Mouse (Mus musculus): ENCODE data around the gene Rhoc. TPM values are rescaled to one million over a fixed set of nuclear protein-coding genes. Genes with fewer than 3 reads are reported as not detected.
A peak's percentile ranks its signal among the peaks of the same experiment; 100 is the strongest.

Rhoc gene
- polyA plus RNA-seq, 1 experiment from 2014 or later, result 73.1 TPM

DNA sequence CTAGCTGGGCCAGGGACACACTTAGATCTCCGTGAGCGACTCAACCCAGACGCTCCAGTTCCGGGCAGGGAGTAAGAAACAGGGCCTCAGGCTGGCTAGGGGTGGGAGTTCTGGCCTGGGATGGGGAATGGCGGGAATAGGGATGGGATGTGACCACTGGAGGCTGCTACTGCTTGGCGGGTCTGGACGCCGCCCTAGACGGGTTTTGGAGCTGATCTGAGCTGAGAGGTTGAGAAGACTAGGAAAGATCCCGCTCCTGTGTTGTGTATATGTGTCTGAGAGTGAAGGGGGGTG is 1.1 kb downstream of the Rhoc start:
- Histone ChIP-seq H3K9me3 (no peaks in the 10 kb centered on the region), H3K27ac (0 out of 2 replicates have a peak overlapping the region, but pooled peaks have one; percentile 6), H3K36me3 (replicated peaks) (peaks cover 6% of the 10 kb centered on the region; the same call in 1 of the 2 replicates), H3K4me2 (peak overlapping the region; percentile 95), H3K4me3 (replicated peaks) (peak overlapping the region; percentile 62), H3K27me3 (peaks cover 30% of the 10 kb centered on the region), H3K4me1 (peaks cover 43% of the 10 kb centered on the region), H3K9ac (peak overlapping the region; percentile 73)
- WGBS, result 2% methylated on average over 10 of the region's 10 CpGs
- ATAC-seq (ENCODE audit: low FRiP score), result peak; percentile 34; the same call in 1 of the 2 replicates

DNA sequence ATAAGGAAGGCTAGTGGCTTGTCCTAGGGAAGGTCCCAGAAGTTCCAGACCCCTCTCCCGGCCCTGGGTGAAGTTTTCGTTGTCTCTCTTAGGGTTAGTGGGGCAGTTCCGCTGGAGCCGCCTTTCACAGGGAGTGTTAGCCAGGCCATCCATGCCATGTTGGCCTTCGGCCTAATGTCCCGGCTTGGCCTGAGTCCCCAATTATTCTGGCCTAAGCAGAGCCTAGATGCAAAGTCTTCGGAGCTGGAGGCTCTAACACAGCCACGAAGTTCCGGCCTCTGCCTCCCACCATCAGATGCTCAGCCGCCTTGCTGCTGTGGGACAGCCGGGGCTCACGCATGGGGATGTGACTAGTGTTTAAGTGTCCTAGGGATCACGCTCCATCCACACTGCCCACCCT is 1.6 kb downstream of the Rhoc start:
- ATAC-seq (ENCODE audit: low FRiP score), result no peak
- peaks cover 24% of the 10 kb centered on the region for H3K27me3 ChIP-seq
- H3K4me2 ChIP-seq, result peak overlapping the region; percentile 95
- no peak overlapping the region for H3K27ac ChIP-seq
- peaks cover 6% of the 10 kb centered on the region; the same call in 1 of the 2 replicates for H3K36me3 ChIP-seq (replicated peaks)
- peaks cover 49% of the 10 kb centered on the region for H3K4me1 ChIP-seq
- peak overlapping the region; percentile 62 for H3K4me3 ChIP-seq (replicated peaks)
- H3K9me3 ChIP-seq, result no peaks in the 10 kb centered on the region
- WGBS, result 36% methylated on average over 13 of the region's 13 CpGs
- peak overlapping the region; percentile 73 for H3K9ac ChIP-seq

GRCm38 (mm10) chr3:104790401-104790937 is 2.3 kb downstream of the Rhoc start:
- H3K9me3 ChIP-seq, result no peaks in the 10 kb centered on the region
- no peak for ATAC-seq (ENCODE audit: low FRiP score)
- peaks cover 8% of the 10 kb centered on the region; the same call in 1 of the 2 replicates for H3K36me3 ChIP-seq (replicated peaks)
- peak overlapping the region; percentile 62 for H3K4me3 ChIP-seq (replicated peaks)
- WGBS, result 26% methylated on average over 6 of the region's 6 CpGs
- peak overlapping the region; percentile 73 for H3K9ac ChIP-seq
- peaks cover 18% of the 10 kb centered on the region for H3K27me3 ChIP-seq
- H3K4me1 ChIP-seq, result peaks cover 55% of the 10 kb centered on the region
- H3K4me2 ChIP-seq, result peak overlapping the region; percentile 95
- peak overlapping the region; percentile 6; the same call in 1 of the 2 replicates for H3K27ac ChIP-seq

DNA sequence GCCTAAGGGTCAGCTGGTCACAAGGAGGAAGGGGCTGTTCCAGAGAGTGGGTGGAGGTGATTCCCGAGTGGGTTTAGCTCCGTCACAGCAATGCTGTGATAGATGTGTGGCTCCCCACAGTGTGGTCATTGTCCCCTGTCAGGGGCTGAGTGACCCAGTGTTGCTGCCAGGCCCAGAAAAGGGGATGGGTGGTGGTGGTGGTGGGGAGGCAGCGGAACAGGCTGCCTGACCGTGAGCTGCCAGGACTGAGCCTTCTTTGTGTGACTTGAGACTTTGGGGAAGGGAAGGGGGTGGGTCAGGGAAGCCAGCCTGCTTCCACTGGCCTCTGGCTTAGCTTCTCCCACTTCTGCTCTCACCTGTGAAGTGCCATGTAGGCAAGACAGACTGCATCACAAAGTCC is 2.8 kb downstream of the Rhoc start:
- peaks cover 60% of the 10 kb centered on the region for H3K4me1 ChIP-seq
- H3K27me3 ChIP-seq, result peaks cover 12% of the 10 kb centered on the region
- H3K9ac ChIP-seq, result peak overlapping the region; percentile 73; the same call in 1 of the 2 replicates
- ATAC-seq (ENCODE audit: low FRiP score), result no peak
- H3K9me3 ChIP-seq, result no peaks in the 10 kb centered on the region
- H3K27ac ChIP-seq, result peak overlapping the region; percentile 6; the same call in 1 of the 2 replicates
- 35% methylated on average over 4 of the region's 4 CpGs for WGBS
- peak overlapping the region; percentile 62; the same call in 1 of the 2 replicates for H3K4me3 ChIP-seq (replicated peaks)
- H3K36me3 ChIP-seq (replicated peaks), result peaks cover 13% of the 10 kb centered on the region
- peak overlapping the region; percentile 95 for H3K4me2 ChIP-seq

DNA sequence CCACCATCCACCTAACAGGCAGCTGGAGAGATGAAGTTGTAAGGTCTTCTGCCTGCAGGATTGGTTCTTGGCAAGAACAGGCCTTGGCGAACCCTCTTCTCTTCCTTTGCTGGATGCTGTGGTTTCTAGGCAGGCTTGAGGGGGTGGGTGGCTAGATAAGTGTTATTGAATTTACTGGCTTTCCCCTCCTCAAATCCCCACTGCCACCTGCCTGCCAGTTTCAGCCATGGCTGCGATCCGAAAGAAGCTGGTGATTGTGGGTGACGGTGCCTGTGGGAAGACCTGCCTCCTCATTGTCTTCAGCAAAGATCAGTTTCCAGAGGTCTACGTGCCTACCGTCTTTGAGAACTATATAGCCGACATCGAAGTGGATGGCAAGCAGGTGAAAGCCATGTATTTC is 3.5 kb downstream of the Rhoc start:
- Histone ChIP-seq H3K27ac (no peak overlapping the region), H3K4me3 (replicated peaks) (no peak overlapping the region), H3K9me3 (no peaks in the 10 kb centered on the region), H3K9ac (no peak overlapping the region), H3K36me3 (replicated peaks) (peaks cover 19% of the 10 kb centered on the region), H3K27me3 (peaks cover 8% of the 10 kb centered on the region), H3K4me1 (peaks cover 66% of the 10 kb centered on the region), H3K4me2 (no peak overlapping the region)
- ATAC-seq (ENCODE audit: low FRiP score), result no peak
- WGBS, result 90% methylated on average over 8 of the region's 8 CpGs

DNA sequence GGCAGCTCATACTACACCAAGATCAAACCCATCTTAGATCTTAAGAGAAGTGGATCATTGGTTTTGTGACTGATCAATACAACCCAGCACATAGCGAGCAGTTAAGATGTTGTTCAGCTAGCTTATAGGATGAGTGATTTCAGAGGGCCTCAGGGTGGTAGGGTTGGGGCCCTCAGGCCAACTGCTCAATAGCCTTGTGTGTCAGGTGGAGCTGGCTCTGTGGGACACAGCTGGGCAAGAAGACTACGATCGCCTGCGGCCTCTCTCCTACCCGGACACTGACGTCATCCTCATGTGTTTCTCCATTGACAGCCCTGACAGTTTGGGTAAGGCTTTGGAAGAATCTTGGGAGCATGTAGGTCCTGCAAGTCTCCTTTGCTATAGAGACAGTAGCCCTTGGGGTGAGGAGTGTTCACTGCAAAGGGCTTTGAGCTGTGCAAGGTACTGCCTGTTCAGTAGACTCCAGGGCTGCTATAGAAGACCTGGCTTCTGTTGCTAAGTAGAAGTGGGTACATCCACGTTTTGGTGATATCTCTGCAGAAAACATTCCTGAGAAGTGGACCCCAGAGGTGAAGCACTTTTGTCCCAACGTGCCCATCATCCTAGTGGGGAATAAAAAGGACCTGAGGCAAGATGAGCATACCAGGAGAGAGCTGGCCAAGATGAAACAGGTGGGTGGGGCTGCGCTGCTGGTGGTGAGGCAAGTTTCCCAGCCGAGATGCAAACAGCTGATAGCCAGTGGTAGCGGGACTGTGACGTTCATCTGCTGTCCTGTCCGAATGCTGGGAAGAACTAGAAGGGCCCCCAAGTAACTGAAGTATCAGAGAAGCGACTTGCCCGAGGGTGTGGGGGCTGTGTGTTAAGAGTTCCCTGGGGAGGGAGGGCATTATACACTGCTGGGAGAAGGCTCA is 4.4 kb downstream of the Rhoc start:
- H3K4me1 ChIP-seq, result peaks cover 66% of the 10 kb centered on the region
- no peak for ATAC-seq (ENCODE audit: low FRiP score)

DNA sequence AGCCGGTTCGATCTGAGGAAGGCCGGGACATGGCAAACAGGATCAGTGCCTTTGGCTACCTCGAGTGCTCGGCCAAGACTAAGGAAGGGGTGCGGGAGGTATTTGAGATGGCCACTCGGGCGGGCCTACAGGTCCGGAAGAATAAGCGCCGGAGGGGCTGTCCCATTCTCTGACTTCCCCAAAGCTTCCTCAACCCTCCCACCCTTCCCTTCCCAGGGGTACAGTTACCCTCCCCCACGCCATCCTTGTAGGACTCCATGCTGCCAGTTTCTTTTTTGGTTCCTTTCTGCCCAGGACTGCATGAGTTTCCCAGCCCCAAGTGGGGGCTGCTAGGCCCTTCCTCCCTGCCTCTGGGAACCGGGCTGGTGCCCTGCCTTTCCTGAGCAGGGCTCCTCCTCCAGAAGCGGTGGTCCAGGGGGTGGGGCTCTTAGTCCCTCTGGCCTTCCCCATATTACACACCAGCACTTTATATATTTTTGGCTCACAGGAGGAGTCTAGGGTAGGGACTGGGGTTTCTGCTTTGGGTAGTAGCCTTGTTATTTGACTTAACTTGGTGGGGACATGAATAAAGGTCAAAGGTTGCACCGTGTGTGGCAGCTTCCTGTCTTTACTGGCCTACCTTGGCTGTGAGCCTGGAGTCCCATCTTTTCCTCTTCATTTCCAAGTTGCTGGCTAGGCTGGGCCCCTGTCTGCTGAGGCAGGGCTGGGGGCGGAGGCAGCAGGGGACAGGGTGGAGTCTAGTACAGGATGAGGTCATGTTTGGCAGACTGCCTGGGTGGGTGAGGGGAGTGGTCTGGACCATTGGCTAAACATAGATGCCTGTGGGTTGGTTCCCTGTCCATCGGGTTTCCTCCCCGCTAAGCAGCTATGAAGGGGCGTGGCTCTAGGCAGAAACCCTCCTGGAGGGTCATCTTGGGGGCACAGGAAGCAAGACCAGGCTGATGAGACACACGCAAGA is 6.0 kb downstream of the Rhoc start:
- H3K4me3 ChIP-seq (replicated peaks), result no peak overlapping the region
- ATAC-seq (ENCODE audit: low FRiP score), result peak; percentile 93
- peak overlapping the region; percentile 75 for H3K27ac ChIP-seq
- H3K36me3 ChIP-seq (replicated peaks), result peaks cover 32% of the 10 kb centered on the region
- peaks cover 57% of the 10 kb centered on the region for H3K4me1 ChIP-seq
- H3K9me3 ChIP-seq, result no peaks in the 10 kb centered on the region
- H3K9ac ChIP-seq, result no peak overlapping the region
- WGBS, result 56% methylated on average over 20 of the region's 20 CpGs
- no peak overlapping the region for H3K4me2 ChIP-seq
- H3K27me3 ChIP-seq, result no peaks in the 10 kb centered on the region

More for the DNA sequence above, 4.4 kb downstream of the Rhoc start:
- WGBS, result 80% methylated on average over 15 of the region's 15 CpGs
- Histone ChIP-seq H3K27me3 (peaks cover 5% of the 10 kb centered on the region), H3K9me3 (no peaks in the 10 kb centered on the region), H3K9ac (no peak overlapping the region), H3K4me3 (replicated peaks) (no peak overlapping the region), H3K36me3 (replicated peaks) (peaks cover 24% of the 10 kb centered on the region), H3K4me2 (no peak overlapping the region), H3K27ac (no peak overlapping the region)

DNA sequence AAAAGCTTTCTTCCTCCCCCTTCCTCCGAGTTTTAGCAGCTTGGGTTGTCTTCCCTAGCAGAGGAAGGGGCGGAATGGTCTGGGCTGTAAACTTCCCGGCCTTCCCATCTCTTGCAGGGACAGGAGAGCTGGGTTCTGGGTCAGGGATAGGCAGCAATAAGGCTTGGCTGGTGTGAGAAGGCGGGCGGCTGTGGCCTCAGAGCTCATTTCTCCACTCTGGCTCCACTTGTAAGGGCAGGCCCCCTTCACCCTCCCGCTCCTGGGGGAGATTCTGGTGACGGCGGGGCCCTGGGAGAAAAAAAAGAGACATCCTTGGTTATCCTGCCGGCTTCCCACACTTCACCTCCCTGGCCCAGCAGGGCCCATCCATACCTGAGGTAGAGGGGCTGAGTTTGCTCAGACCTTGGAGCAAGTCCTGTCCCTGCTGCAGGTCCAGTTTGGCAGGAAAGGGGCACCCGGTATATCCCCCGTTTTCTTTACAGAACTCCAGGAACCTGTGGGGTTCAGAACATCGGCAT is 6.8 kb downstream of the Rhoc start:
- H3K9ac ChIP-seq, result no peak overlapping the region
- H3K9me3 ChIP-seq, result no peaks in the 10 kb centered on the region
- 75% methylated on average over 12 of the region's 12 CpGs for WGBS
- no peaks in the 10 kb centered on the region for H3K27me3 ChIP-seq
- H3K4me2 ChIP-seq, result no peak overlapping the region
- H3K27ac ChIP-seq, result peak overlapping the region; percentile 50
- H3K36me3 ChIP-seq (replicated peaks), result peaks cover 39% of the 10 kb centered on the region
- H3K4me3 ChIP-seq (replicated peaks), result no peak overlapping the region
- no peak for ATAC-seq (ENCODE audit: low FRiP score)
- H3K4me1 ChIP-seq, result peaks cover 48% of the 10 kb centered on the region

DNA sequence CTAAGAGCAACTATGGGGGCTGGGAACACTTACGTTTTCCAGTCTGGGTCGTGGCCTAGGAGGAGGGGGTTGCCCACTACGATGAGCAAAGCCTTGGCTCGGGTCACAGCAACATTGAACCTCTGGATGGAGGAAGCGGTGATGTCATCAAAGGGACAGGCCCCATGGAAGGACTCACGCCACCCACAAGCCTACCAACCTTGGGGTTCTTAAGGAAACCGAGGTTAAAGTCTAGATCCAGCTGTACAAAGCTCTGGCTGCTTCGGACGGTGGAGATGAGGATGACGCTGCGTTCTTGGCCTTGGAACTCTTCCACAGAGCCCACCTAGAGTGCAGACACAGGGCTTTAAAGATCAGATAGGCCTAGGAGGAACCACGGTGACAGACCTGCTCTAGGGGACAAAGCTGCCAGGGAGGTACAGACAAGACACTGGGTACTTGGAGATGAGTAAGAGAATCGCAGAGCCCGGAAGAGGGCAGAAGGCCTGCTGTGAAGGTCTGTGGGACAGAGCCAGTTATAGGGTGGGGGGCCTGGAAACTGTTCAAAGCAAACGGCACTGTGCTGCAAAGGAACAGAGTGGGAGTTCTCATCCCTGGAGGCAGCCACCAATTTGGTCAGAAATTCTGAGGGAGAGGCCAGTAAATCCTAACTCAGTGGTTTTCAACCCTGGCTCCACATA is 7.6 kb downstream of the Rhoc start:
- Histone ChIP-seq H3K4me1 (peaks cover 40% of the 10 kb centered on the region), H3K27me3 (no peaks in the 10 kb centered on the region), H3K9ac (no peak overlapping the region), H3K4me3 (replicated peaks) (no peak overlapping the region), H3K36me3 (replicated peaks) (peaks cover 47% of the 10 kb centered on the region), H3K4me2 (no peak overlapping the region), H3K9me3 (no peaks in the 10 kb centered on the region), H3K27ac (peak overlapping the region; percentile 50)
- ATAC-seq (ENCODE audit: low FRiP score), result no peak
- WGBS, result 78% methylated on average over 15 of the region's 15 CpGs

GRCm38 (mm10) chr3:104796430-104797082 is 8.4 kb downstream of the Rhoc start:
- peaks cover 54% of the 10 kb centered on the region for H3K36me3 ChIP-seq (replicated peaks)
- ATAC-seq (ENCODE audit: low FRiP score), result no peak
- H3K27ac ChIP-seq, result 0 out of 2 replicates have a peak overlapping the region, but pooled peaks have one; percentile 50
- WGBS, result 83% methylated on average over 15 of the region's 15 CpGs
- H3K9me3 ChIP-seq, result no peaks in the 10 kb centered on the region
- peaks cover 35% of the 10 kb centered on the region for H3K4me1 ChIP-seq
- no peak overlapping the region for H3K4me2 ChIP-seq
- no peak overlapping the region for H3K9ac ChIP-seq
- H3K4me3 ChIP-seq (replicated peaks), result no peak overlapping the region
- H3K27me3 ChIP-seq, result no peaks in the 10 kb centered on the region

DNA sequence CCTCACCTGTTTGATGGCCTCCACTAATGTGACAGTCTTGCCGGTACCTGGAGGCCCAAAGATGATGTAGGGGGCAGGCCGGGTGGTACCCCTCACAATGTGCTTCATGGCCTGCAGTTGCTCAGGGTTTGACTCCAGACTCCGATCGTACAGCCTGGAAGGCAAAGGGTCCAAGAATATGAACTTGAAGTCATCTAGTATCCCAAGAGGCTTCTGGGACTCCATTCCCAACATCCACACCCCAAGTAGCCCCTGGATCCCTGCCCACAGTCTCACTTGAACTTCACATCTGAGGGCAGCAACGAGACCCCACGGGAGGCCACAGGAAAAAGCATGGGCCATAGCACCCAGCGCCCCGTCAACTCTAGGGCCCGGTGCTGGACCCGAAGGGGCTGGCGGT is 12.5 kb downstream of the Rhoc start:
- no peak overlapping the region for H3K4me2 ChIP-seq
- H3K36me3 ChIP-seq (replicated peaks), result peaks cover 51% of the 10 kb centered on the region
- H3K27me3 ChIP-seq, result no peaks in the 10 kb centered on the region
- no peak for ATAC-seq (ENCODE audit: low FRiP score)
- no peak overlapping the region for H3K4me3 ChIP-seq (replicated peaks)
- H3K27ac ChIP-seq, result no peak overlapping the region
- no peak overlapping the region for H3K9ac ChIP-seq
- H3K4me1 ChIP-seq, result peaks cover 9% of the 10 kb centered on the region
- H3K9me3 ChIP-seq, result no peaks in the 10 kb centered on the region
- 95% methylated on average over 11 of the region's 11 CpGs for WGBS

Measured in forebrain, embryonic 12.5 days (tissue).